10 mouse cellular contexts compared by ENCODE assay signal in genomic region chr3:127124375-127124993, GRCm38 (mm10).
DNase-seq lines count a peak whose midpoint lies in the region; ATAC-seq lines count a peak whose summit lies in the region.
"Had no signal": no experiment of that assay in that cellular context is flagged by ENCODE, and none has a peak within 500 bp of the region (broad histone marks: within the 10 kb centered on the region; RNA-seq: fewer than 3 reads in every experiment).

No protein-coding gene starts in this region.

- no peak for DNase-seq in lung, postnatal 14 days
- peak; percentile 12 for DNase-seq in kidney, postnatal 14 days
- peak; percentile 25 for DNase-seq in retina, embryonic 14.5 days (ENCODE audit: low spot score)
- no peak for DNase-seq in c-Kit-positive CD71-positive TER-119-positive erythroid progenitor cells, embryonic 14.5 days (ENCODE audit: low spot score)
- no peak for DNase-seq in urinary bladder, adult 18-20 months (ENCODE audit: low spot score in 2 of 2)

- peak; percentile 46; the same call in 1 of the 2 replicates for ATAC-seq in lung, embryonic 15.5 days (ENCODE audit: borderline replicate concordance, extremely low read depth, low FRiP score, low TSS enrichment)
- ATAC-seq in heart, embryonic 13.5 days (ENCODE audit: extremely low read depth, insufficient number of reproducible peaks, low FRiP score, low TSS enrichment): no peak; the same call in 1 of the 2 replicates
- ATAC-seq in megakaryocyte progenitor cell, adult 5-6 weeks (replicated peaks; ENCODE audit: poor library complexity): no peak

- no peak overlapping the region for H3K4me3 ChIP-seq in lung, embryonic 15.5 days
- peak overlapping the region; percentile 50 for H3K4me3 ChIP-seq in heart, embryonic 13.5 days
- H3K4me3 ChIP-seq: embryonic facial prominence, embryonic 13.5 days had no signal

- H3K9ac ChIP-seq in lung, embryonic 15.5 days: no peak overlapping the region
- peak overlapping the region; percentile 81 for H3K9ac ChIP-seq in heart, embryonic 13.5 days
- H3K9ac ChIP-seq: embryonic facial prominence, embryonic 13.5 days had no signal

- no peak overlapping the region for H3K4me2 ChIP-seq in lung, embryonic 15.5 days
- peak overlapping the region; percentile 72 for H3K4me2 ChIP-seq in heart, embryonic 13.5 days
- H3K4me2 ChIP-seq: embryonic facial prominence, embryonic 13.5 days had no signal

- peaks cover 18% of the 10 kb centered on the region for H3K4me1 ChIP-seq in lung, embryonic 15.5 days
- peaks cover 31% of the 10 kb centered on the region for H3K4me1 ChIP-seq in heart, embryonic 13.5 days

- peak overlapping the region; percentile 41; the same call in 1 of the 2 replicates for H3K27ac ChIP-seq in lung, embryonic 15.5 days
- H3K27ac ChIP-seq in heart, embryonic 13.5 days (replicated peaks): peak overlapping the region; percentile 95
- H3K27ac ChIP-seq: embryonic facial prominence, embryonic 13.5 days had no signal

- H3K36me3 ChIP-seq in lung, embryonic 15.5 days: no peaks in the 10 kb centered on the region
- no peaks in the 10 kb centered on the region for H3K36me3 ChIP-seq in heart, embryonic 13.5 days
- H3K36me3 ChIP-seq: embryonic facial prominence, embryonic 13.5 days had no signal

- no peaks in the 10 kb centered on the region for H3K9me3 ChIP-seq in lung, embryonic 15.5 days
- no peaks in the 10 kb centered on the region for H3K9me3 ChIP-seq in heart, embryonic 13.5 days
- H3K9me3 ChIP-seq: embryonic facial prominence, embryonic 13.5 days had no signal

- no peaks in the 10 kb centered on the region for H3K27me3 ChIP-seq in lung, embryonic 15.5 days
- H3K27me3 ChIP-seq in heart, embryonic 13.5 days (replicated peaks): no peaks in the 10 kb centered on the region
- H3K27me3 ChIP-seq: CH12.LX; embryonic facial prominence, embryonic 13.5 days had no signal

- 40% methylated on average over 10 of the region's 10 CpGs for WGBS in lung, embryonic 15.5 days
- WGBS in heart, embryonic 13.5 days: 26% methylated on average over 10 of the region's 10 CpGs

Comparison
In these comparisons a context has a peak if more than half of its experiments do, and no peak if none do; other contexts are left out.
1. DNase-seq: peak in kidney, postnatal 14 days (single experiment) and retina, embryonic 14.5 days (single experiment); none in lung, postnatal 14 days (single experiment), c-Kit-positive CD71-positive TER-119-positive erythroid progenitor cells, embryonic 14.5 days (single experiment) and urinary bladder, adult 18-20 months (0 of 2).